Mouse (Mus musculus) cerebellum, adult 2 months (tissue): ENCODE measurements around the gene Tnfaip3.

Source experiments
- CTCF ChIP-seq: fragments of 200-500 bp; IDR thresholded peaks from 2 replicates; pipeline ENCODE4 v1.5.1; 2011; ENCODE audit warnings: low read depth, mild to moderate bottlenecking, control low read depth, low read length, moderate library complexity, borderline replicate concordance; ENCODE audit not compliant: insufficient read depth
- POLR2A ChIP-seq: fragments of 200-500 bp; IDR thresholded peaks from 2 replicates; pipeline ENCODE4 v1.6.1; 2011; ENCODE audit warnings: low read length, control low read depth, borderline replicate concordance; ENCODE audit not compliant: insufficient read depth

DNA sequence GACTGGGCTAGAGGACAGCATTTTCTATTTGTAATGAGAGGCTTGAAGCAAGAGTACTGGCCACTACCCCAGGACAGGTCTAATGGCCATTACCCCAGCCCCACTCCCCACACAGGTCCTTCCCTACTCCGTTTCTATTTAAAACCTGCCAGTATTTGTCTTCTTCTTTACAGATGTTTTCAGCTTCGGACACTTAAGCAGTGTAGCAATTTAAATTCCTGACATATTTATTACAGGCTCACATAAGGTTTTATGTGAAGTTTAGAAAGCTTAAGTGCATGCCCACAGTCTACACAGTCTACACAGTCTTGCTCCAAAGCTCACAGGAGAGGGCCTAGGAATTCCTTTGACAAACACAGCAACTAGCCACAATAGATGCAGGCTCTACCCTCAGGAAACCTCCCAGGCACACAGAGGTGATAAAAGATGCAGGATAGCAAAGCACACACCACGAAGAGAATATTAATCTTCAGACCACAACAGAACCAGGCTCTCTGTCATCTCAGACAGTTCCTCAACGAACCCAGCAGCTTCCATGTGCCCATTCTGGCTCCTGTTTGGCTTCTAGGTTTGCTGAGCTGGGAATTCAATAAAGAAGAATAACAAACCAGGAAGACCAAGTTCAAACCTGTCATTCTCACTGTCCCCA lies 1.5 kb upstream of the Tnfaip3 start:
- no peak for TF ChIP-seq CTCF
- TF ChIP-seq POLR2A, result no peak
